Mouse (Mus musculus) E14TG2a.4 (cell line): ENCODE results near the gene Tbc1d30.

Experiments used
- CTCF ChIP-seq: conservative IDR thresholded peaks from 2 replicates; pipeline ENCODE4 v1.5.1; 2014; ENCODE audit warnings: low read length
- NANOG ChIP-seq: IDR thresholded peaks from 2 replicates; pipeline ENCODE4 v1.6.1; 2014; ENCODE audit warnings: borderline replicate concordance, low read length, mixed read lengths

DNA sequence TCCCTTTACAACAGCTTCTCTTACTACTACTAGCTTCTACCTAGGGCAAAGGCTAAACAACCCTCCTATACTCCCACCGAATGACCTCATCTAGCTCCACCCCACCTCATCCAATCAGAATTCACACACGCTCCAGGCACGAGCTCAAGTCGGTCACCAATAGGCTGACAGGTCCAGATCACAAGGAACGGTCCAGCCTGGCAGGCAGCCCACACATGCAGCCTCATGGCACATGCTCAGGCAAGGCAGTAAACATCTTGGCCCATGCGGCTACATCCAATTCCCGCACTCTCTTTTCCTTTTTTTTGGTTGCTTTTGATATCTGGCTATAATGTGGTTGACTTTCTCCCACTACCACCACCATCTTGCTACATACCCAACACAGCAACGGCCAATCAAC is 88.9 kb downstream of the Tbc1d30 start:
- TF ChIP-seq CTCF (no peak), NANOG (no peak)
